Mouse (Mus musculus) c-Kit-positive CD71-negative TER-119-negative erythroid progenitor cells, embryonic 14.5 days (primary cell): ENCODE data around the gene Krtap16-3.

Source experiments
- DNase-seq: peaks from one replicate; pipeline ENCODE4 v3.0.0-alpha.2; 2013; ENCODE audit warnings: low read depth

Krtap16-3 gene

DNA sequence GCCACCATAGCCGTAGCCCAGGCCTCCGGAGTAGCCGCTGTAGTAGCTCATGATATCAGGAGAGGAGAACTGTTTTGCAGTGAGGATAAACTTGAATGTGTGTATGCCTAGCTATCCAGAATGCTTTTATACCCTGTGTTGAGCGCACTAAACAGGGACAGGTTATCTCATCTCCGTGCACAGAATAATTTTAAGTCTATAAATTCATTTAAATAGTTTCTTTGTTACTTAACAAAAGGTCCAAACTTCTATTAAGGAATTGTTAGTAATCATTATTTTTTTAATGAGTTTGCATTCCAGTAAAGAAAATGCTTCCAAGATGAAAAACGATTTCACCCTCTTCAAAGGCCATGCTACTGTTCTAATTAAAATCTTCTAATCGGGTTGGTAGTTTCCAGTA lies at the start of gene Krtap16-3:
Krtap16-3 (minus strand) TSS at position 101 of the 400 bp plus-strand sequence.
- no peak for DNase-seq

- no peak for DNase-seq
Observed at GRCm38 (mm10) chr16:89010659-89011058, 48.0 kb upstream of the Krtap16-3 start, which contains the start of gene Krtap22-2. Gene Krtap22-2, minus strand, starts transcription at chr16:89010759.

DNA sequence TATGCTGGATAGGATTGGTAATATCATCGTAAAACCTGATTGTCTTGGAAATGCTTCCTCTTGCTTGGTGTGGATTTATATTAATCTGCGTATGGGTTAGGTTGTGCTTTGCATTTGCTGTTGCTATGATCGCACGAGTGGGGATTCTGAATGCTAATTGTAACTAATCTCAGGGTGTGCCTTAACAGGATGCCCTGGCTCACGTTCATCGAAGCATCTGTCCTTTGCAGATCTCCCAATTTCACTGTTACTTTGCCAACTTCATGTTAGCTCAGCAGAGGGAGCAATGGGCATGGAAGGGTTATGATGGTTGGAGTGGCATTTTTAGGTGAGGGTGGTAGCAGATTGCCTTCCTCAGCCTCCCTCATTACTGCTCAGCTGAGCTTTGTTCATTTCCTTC lies 21.6 kb downstream of the Krtap16-3 start:
- no peak for DNase-seq

DNA sequence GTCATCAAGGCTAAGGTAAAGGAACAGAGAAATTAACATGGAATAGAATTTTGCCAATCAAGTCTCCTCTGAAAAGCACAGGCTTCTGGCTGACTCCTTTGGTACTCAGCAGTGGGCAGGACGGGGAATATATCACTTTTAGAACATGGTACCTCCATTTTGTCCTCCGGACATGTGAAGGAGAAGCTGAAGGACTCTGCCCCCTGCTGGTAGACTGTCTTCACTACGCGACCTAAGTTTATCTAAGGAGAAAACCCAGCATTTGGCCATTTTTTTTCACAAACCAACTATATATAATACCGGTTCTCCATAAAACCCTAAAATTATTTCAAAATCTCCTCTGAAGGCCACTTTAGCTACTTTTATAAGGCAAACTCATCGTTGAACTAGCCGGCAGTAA lies 24.4 kb downstream of the Krtap16-3 start:
- peak; percentile 4 for DNase-seq

DNA sequence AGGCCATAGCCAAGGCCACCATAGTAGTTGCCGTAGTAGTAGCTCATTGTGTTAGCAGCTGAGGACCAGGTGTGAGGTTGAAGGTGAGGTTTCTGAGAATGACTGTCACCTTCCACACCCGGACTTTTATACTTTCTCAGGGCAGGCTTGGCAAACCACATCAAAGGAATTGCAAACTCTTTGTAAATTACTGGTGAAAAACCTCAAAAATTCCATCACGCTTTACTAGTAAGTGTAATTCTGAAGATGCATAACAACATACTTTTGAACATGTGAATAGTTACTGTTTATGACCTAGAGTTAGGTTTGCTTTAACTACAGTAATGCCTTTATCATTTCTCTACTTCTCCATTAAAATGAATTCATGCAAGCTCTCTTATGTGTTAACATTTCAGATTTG lies 30.5 kb downstream of the Krtap16-3 start, which contains the start of gene Krtap19-9b:
Krtap19-9b (minus strand) TSS at position 101 of the 400 bp plus-strand sequence.
- DNase-seq = no peak
